Mouse (Mus musculus) embryo, embryonic 11 days (tissue): Measurements from ENCODE around the gene Best3.

Source experiments
- DNase-seq: peaks from one replicate; pipeline ENCODE4 v3.0.0-alpha.2; 2015

Gene Best3

DNA sequence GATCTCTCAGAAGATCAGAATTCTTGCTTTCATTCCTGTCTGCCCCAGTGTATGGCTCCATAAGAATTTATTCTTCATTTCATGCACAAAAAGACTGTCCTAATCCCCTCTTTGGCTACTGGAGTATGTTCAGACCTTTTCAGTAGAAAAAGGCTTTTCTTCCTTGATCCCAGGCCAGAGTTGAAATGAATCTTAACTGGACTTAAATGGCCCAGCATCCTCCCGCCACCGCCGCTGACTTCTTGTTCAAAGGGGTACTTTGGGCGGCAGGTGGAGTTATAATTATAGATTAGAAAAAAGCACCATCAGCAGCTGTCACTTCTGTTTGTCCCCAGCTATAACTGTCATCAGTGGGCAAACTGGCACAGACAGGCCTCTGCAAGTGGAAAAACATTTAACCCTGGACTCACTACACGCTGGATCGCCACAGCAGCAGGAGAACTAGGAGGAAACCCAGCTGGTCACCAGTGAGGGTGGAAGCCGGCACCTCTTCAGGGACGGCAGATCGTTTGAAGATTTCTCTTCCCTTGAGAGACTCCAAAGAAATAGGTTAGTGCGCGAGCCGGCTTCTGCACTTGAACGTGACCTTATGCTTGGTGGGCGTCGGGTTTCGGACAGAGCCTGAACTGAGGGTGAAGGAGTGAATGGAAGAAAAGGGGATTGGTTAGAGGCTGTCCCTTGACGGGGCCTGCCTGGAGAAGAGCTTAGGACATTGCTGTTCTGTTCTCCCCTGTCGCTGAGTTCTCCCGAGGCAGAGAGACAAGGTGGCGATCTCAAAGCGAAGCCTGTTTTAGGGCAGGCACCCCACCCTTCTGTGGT lies at the start of gene Best3:
Gene Best3 (plus strand): TSS at position 51 of the 819 bp plus-strand sequence.
- DNase-seq, result peak; percentile 45

GRCm38 (mm10) chr10:116943025-116943424 lies 43.1 kb upstream of the Best3 start:
- DNase-seq, result no peak

- no peak for DNase-seq
Measured at GRCm38 (mm10) chr10:116944144-116944543, 42.0 kb upstream of the Best3 start.

DNA sequence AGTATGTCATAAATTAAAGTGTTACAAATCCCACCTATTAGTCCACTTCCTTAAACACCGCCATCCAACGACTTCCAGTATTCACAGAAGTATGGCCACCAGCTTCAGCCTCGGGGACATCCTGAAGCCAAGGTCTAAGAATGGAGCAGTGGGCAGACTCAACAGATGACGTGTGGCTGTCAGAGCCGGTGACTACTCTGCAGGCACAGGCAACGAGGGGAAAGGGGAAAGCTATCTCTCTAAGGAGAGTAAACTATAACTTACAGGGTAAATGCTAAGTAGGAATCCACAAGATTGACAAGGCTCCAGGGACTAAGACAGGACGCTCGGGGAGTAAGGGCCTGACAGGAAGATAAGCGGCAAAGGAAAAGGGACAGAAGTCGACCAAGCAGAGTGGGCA lies 41.2 kb upstream of the Best3 start:
- DNase-seq, result peak; percentile 17

DNA sequence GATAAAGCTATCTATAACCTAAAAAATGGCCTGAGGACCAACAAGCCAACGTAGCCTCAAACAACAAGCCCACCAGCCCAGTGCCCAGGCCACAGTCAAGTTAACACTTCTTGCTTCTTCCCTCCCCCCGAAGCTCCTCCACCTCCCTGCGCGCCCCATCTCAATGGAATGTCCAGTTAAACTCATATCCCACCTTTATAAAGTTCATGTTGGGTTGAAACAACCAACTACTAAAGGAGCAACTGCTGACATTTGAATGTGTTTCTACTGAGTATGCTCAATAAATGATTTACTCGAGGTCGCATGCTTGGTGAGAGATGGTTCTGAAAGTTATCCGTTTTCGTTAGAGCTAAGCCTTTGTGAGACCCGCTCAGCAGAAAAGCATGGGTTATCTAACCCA lies 37.7 kb upstream of the Best3 start:
- DNase-seq, result no peak

GRCm38 (mm10) chr10:116949111-116950008 lies 36.8 kb upstream of the Best3 start:
- peak; percentile 57 for DNase-seq

DNA sequence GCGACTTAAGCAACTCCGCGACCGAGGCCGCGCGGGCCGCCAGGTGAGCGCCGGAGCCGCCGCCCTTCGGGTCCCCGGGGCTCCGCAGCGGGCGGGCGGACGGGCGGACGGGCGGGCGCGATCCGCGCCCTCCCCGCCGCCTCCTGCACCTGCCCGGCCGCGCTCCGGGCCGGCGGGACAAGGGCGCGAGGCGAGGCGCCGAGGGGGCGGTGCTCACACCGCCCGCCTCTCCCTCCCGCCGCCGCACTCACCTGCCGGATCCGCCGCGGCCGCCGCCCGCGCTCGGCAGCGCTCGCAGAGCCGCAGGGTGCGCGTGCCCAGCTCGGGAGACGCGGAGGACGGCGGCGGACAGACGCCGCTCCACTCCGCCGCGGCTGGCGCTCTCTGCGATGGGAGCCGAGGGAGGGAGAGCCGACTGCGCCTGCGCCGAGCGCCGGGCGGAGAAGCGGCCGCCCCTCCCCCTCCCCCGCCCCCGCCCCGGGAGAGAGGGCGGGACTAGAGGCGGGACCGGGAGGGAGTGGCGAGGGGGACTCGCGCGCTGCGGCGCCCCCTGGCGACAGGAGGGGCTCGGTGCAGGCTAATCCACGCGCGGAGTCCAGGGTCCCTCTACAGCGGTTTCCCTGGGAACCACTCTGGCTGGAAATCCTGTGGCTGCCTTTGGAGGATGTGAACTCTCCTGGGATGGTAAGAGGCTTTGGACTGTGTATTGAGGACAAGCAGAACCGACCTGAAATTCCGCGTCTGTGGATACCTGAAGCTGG lies 35.9 kb upstream of the Best3 start, which contains the start of gene Rab3ip:
Gene Rab3ip (minus strand): TSS at position 761 of the 761 bp plus-strand sequence.
- DNase-seq, result peak; percentile 94

DNA sequence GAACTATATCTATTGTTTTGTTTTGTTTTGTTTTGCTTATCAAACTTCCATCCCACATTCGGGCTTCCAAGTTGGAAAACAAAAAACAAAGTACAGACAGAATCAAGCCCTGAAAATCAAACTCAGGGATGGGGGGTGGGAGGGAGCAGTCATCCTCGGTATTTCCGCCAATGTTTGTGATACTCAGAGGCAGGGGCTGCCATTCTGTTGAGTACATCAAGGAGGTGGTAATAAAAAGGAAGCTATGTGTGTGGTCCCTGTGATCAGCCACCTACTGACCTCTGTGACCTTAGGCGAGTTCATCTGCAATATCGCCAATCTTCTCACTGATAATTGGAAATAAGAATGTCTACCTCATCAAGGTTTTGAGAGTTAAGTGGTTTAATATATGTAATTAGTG lies 35.2 kb upstream of the Best3 start:
- DNase-seq, result peak; percentile 18

DNA sequence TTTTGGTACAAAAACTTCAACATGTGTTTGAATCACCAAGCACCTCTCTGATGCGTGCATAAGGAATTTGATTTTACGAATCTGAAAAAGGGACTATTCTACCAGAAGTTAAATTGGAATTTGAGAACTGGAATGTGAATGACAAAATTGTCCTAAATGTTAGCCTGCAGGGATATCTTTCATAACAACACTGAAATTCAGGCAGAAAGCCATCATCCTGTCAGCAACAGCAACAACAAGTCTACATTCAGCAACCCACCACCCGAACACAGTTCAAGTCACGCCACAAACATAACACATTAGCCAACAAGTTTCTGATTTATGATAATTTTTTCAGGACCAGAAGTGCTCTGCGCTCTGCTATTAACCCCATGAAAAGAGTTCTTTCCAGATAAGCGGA lies 30.9 kb upstream of the Best3 start:
- no peak for DNase-seq

- DNase-seq, result no peak
Measured at GRCm38 (mm10) chr10:116956483-116957158, 29.5 kb upstream of the Best3 start.

DNA sequence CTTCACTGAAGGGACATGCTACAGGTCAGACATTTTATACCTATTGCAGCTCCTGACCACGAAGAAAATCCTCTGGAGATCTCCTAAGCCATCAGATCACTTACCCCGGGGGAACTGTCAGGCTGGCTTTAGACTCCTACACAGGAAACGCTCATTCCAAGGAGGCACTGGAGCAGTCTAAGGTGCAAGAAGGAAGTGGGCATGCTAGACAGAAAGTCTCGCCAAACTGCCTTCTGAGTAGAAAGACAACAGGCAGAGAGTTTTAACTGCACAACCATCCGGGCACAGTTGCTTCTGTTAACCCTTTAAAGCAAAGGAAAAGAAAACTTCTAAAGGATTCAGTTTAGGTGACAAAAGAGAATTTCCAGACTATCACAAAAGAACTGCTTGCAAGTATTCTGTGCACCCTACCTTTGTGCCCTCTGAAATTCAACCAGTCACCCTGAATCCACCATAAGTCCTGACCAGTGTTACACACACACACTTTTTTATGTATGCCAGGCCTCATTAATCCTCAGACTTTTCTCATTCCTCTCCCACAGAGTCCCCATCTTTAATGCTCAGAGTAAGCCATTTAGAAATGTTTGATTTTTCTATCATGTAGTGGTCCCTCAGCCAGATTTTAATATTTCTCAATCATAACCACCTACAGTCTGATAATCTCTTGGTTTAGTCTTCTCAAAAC lies 28.1 kb upstream of the Best3 start:
- no peak for DNase-seq

DNA sequence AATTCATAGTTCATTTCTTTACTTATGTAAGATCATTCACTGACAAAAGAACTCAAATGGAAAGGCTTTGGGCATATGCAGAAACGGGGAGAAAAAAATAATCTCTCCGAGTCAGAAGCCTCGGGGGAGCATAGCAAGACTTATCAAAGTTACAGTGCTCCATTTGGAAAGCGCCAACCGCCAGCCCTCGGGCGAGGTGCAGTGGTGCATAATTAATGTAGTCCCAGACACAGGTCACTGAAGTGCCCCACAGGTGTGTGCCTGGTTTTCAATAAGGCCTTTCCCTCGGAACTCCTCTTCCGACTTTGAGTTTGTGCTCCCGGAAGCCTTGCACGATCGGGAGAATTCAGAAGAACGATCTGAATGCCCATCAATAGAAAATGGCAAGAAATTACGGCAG lies 24.0 kb upstream of the Best3 start:
- DNase-seq, result no peak

DNA sequence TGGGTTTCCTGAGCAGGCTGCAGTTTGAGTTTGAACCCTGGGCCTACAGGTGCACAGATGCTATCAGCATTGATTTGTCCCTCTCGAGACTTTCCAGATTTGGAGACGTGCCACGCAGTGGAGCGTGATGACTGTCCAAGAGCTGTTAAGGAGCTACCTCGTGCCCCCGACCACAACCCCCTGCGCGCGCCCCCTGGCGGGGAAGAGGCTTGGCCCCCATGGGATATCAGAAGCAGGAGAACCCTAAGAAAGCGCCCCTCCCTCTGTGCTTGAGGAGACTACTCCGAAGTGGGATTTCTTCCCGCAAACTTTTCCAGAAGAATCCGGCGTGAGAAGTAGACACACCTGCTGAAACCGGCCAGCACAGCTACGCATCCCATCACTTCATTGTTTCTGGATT lies 23.3 kb upstream of the Best3 start:
- no peak for DNase-seq

DNA sequence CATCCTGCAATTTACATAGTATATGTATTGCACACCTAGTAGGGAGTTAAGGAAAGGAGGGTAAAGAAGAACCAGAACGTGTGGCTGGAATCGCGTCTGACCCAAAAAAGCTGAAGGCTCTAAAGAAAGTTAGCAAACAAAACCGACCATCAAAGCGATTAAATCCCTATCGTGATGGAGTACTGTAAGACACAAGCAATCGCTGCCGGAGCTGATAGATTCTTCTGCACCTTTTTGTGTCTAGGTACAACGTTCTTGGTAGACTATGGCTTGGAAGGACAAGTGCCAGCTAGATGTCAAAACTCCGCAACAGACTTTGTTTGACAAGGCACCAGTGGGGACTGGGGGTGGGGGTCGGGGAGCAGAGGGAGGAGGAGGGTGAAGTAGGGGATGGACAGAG lies 22.0 kb upstream of the Best3 start:
- no peak for DNase-seq

GRCm38 (mm10) chr10:116964571-116964970 lies 21.5 kb upstream of the Best3 start:
- no peak for DNase-seq

- DNase-seq, result peak; percentile 55
Measured at GRCm38 (mm10) chr10:116965297-116965696, 20.8 kb upstream of the Best3 start.

DNA sequence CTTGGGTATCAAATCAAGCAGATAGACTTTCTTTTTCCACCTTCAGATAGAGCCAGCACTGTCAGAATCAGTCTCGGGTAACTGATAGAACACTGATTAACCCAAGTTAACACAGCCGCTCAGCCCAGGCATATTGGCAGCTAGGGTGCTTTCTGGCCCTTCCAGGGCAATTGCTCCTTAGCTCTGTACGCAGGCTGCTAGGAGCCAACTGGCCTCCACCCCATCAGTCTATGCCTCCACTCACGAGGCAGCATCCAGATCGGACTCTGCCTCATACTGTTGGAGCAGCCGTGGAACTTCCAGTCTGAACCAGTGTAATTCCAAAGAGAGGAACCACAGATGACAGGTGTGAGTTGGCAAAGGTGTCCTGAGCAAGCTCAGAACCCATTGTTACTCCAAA lies 20.0 kb upstream of the Best3 start:
- no peak for DNase-seq

DNA sequence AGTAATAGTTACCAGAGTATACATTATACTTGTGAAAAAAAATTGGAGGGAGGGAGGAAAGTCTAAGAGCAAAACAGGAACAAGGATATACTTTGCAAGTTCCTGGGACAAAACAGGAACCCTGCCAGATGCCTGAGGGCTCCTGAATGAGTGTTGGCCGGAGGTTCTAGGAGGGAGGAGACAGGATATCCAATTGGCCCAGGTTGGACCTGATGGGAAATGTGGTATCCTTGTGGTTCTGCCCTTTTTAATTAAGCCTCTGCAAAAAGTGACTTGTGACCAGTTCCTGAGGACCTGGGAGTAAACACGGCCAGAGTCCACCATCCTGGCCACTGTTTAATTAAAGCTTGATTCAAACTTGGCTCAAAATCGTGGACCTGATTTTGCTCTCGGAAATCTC lies 17.4 kb upstream of the Best3 start:
- no peak for DNase-seq

DNA sequence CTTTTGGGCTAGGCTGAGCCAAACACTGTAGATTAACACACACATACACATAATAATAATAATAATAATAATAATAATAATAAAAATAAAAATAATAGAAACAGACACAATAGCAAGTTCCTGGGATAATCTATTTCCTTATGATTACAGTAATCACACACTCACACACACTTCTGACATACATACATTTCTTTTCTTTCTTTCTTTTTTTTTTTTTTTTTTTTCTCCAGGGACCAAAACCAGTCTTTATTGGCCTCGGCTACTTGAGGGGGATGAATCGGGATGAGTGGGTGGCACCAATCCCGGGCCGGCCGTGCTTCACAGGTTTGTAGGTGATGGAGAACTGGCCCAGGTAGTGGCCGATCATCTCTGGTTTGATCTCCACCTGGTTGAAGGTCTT lies 13.6 kb upstream of the Best3 start, which contains the start of gene Gm10271:
Gene Gm10271 (minus strand): TSS at position 101 of the 400 bp plus-strand sequence.
- DNase-seq, result no peak

DNA sequence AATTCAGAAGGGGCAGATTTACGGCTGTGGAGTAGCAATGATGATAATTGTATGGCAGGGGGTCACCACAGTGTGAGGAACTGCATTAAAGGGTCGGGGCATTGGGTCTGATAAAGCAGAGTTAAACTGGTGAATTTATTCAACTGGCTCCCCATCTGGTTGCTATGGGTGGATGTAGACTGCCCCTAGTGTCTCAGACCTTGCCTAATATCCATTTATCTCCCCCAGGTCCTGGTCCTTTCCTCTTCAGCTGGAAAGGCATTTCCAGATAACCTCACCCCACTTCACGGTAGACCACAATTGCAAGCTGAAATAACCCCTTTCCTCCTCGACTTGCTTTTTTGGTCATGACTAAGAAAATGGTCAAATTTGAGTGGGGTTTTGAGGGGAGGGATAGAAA lies 8.7 kb upstream of the Best3 start:
- DNase-seq, result peak; percentile 18

- no peak for DNase-seq
Measured at GRCm38 (mm10) chr10:116977858-116978257, 8.3 kb upstream of the Best3 start.

- no peak for DNase-seq
Measured at GRCm38 (mm10) chr10:116978841-116979240, 7.3 kb upstream of the Best3 start.
